Mouse (Mus musculus): Measurements from ENCODE around the gene Dab1.

DNA sequence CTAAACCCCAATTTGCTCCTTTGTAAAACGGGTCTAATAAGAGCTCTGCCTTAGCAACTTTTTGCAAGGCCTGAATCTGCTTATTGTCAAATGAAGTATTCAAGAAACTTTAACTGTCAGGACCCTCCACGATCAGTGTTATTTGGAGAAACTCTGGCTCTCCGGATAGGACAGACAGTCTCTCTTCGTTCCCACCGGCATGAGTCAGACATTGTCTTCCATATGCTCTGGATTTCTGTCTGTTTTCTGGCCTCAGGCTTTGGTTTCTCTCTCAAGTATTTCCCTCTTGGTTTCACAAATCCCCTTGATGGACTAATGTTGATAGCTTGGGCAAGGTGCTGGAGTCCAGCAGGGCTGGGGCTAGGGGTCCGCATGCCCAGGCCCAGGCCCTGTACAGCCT lies 59.3 kb downstream of the Dab1 start:
- no peak for TF ChIP-seq CTCF (IDR thresholded peaks at IDR 0.05; ENCODE audit: control insufficient read depth, insufficient read depth, insufficient replicate concordance, low read depth, low read length)
- no peak for TF ChIP-seq POLR2A (IDR thresholded peaks at IDR 0.05; ENCODE audit: control insufficient read depth, low read depth, low read length)
